Mouse (Mus musculus): ENCODE data around the gene Synpo2. TPM values are rescaled to one million over a fixed set of nuclear protein-coding genes. Genes with fewer than 3 reads are reported as not detected.

Synpo2 gene
- polyA plus RNA-seq, 1 experiment from 2014 or later, result 23.7 TPM

DNA sequence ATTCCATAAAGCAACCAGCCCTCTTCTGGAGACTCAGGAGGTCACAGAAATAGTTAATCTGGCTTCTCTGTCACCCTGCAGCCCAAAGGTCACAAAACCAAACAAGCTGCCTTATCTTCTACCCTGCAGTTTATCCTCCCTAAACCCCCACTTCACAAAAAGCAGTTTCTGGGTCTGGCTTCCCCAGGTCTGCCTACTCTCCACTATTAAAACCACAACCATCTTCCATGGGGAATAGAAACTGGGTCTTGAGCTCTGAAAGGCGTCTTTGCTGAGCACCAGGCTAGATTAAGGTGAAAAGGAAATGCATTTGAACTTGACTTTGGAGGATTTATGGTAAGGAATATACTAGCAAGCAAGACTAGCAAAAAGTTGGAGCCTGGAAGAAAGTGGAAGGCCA lies 71.8 kb downstream of the Synpo2 start:
- peak overlapping the region; percentile 46; the same call in 1 of the 2 replicates for H3K9ac ChIP-seq
- H3K27ac ChIP-seq (ENCODE audit: poor library complexity, severe bottlenecking), result peak overlapping the region; percentile 72
- no peaks in the 10 kb centered on the region for H3K36me3 ChIP-seq
- peaks cover 47% of the 10 kb centered on the region for H3K4me1 ChIP-seq (replicated peaks)
- H3K9me3 ChIP-seq (replicated peaks), result no peaks in the 10 kb centered on the region
- H3K4me3 ChIP-seq, result no peak overlapping the region
- WGBS, result 32% methylated on average over 1 of the region's 1 CpGs
- ATAC-seq (ENCODE audit: insufficient number of reproducible peaks, low FRiP score), result no peak
- H3K27me3 ChIP-seq (replicated peaks), result no peaks in the 10 kb centered on the region
- H3K4me2 ChIP-seq, result peak overlapping the region; percentile 35

GRCm38 (mm10) chr3:123163192-123163523 lies 72.8 kb downstream of the Synpo2 start:
- no peaks in the 10 kb centered on the region for H3K27me3 ChIP-seq (replicated peaks)

DNA sequence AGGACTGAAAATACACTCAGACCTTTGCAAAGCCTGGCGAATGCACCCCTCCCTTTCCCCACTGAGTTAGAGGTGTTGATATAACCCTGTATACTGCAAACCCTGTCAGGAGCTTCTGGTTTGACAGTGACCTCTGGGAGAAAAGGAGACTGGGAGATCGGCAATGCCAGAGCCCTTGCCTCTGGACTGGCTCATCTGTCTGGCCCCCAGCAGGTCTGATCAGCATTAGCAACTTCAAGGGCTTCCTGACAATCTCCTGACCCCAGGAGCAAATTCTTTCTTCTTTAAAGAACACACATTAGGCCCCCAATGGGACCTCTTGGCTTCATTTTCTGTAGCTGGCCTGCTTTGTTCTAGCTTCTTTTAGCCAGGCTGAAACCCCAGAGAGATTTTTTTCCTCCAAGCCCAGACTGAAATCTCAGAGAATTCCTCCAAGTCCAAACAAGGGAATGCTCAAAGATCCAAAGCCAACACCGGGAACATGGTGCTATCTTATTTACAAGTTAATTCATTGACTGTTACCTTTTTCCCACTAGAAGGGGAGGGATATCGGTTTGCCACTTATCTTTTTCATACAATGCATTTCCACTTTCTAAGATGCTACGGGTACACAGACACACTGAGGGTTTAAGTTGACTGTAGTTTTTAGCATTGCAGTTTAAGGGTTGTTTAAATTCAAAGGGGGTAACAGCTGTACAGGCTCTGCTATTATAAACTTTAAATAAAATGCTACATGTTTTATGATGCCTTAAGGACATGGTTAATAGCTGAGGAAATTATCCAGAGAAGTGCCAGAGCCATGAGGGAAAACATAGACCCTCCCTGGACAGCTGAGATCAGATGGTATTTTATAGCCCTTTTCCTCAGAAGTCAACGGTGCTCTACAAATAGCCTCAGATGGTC lies 73.4 kb downstream of the Synpo2 start:
- no peak for ATAC-seq (ENCODE audit: insufficient number of reproducible peaks, low FRiP score)
- Histone ChIP-seq H3K4me2 (no peak overlapping the region), H3K9ac (0 out of 2 replicates have a peak overlapping the region, but pooled peaks have one; percentile 21), H3K4me3 (no peak overlapping the region), H3K4me1 (replicated peaks) (peaks cover 47% of the 10 kb centered on the region), H3K36me3 (no peaks in the 10 kb centered on the region), H3K27ac (ENCODE audit: poor library complexity, severe bottlenecking) (peak overlapping the region; percentile 35), H3K27me3 (replicated peaks) (no peaks in the 10 kb centered on the region), H3K9me3 (replicated peaks) (no peaks in the 10 kb centered on the region)
- WGBS, result 23% methylated on average over 6 of the region's 6 CpGs

More at GRCm38 (mm10) chr3:123163192-123163523, 72.8 kb downstream of the Synpo2 start:
- H3K4me1 ChIP-seq (replicated peaks), result peaks cover 47% of the 10 kb centered on the region
- H3K9ac ChIP-seq, result 0 out of 2 replicates have a peak overlapping the region, but pooled peaks have one; percentile 21
- peak overlapping the region; percentile 35 for H3K27ac ChIP-seq (ENCODE audit: poor library complexity, severe bottlenecking)
- no peak overlapping the region for H3K4me2 ChIP-seq
- no peaks in the 10 kb centered on the region for H3K36me3 ChIP-seq
- no peaks in the 10 kb centered on the region for H3K9me3 ChIP-seq (replicated peaks)
- no peak overlapping the region for H3K4me3 ChIP-seq
- 41% methylated on average over 4 of the region's 4 CpGs for WGBS
- no peak for ATAC-seq (ENCODE audit: insufficient number of reproducible peaks, low FRiP score)

DNA sequence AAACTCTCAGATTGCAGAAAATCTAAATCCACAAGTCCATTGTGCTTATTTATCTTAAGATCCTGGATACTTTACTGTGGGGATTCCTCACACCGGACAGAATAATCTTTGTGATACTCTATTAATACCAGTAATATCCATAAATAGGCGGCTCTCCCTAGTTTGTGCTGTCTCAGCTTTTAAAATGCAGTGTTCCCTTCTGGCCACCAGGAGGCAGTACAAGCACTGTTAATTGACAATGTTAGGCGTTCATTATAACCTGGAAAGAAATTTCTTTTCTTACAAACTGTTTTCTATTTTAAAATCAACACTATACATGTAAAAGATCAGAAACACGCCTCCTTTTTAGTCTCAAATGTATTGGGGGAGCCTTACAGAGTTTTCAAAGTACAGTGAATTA lies 75.2 kb downstream of the Synpo2 start:
- 16% methylated on average over 4 of the region's 4 CpGs for WGBS
- no peak overlapping the region for H3K4me3 ChIP-seq
- no peaks in the 10 kb centered on the region for H3K36me3 ChIP-seq
- H3K9ac ChIP-seq, result no peak overlapping the region
- no peaks in the 10 kb centered on the region for H3K9me3 ChIP-seq (replicated peaks)
- H3K27ac ChIP-seq (ENCODE audit: poor library complexity, severe bottlenecking), result no peak overlapping the region
- ATAC-seq (ENCODE audit: insufficient number of reproducible peaks, low FRiP score), result no peak
- peaks cover 46% of the 10 kb centered on the region for H3K4me1 ChIP-seq (replicated peaks)
- no peak overlapping the region for H3K4me2 ChIP-seq
- H3K27me3 ChIP-seq (replicated peaks), result no peaks in the 10 kb centered on the region

DNA sequence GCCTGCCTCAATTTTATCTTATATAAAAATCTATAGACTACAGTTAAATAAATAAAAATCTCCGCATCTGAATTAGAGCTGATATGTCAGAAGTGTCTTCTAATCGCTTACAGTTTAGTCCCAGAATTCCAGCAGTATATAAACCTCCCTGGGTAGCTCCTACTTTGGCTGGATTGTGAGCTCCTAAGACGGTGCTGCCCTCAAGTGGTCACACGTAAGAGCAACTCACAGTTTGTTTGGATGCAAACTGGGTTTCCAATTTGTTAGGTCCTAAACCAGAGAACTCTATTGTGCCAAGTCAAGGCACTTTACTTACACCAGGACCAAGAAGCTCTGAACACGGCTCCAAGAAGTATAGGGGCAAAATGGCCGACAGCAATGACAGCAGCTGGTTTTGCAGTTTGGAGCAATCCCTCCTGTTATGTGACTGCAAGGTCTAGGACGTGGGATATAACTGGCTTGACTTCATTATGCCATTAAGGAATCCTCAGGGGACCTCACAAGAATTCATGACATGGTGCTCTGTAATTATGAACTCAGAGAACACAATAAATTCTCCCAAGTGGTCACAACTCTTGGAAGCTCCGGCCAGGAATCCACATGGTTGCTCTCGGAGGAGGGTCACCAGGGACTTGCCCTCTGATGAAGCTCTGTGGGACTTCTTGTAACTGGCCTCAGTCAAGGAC lies 76.7 kb downstream of the Synpo2 start:
- Histone ChIP-seq H3K9ac (no peak overlapping the region), H3K27ac (ENCODE audit: poor library complexity, severe bottlenecking) (no peak overlapping the region), H3K36me3 (no peaks in the 10 kb centered on the region), H3K9me3 (replicated peaks) (no peaks in the 10 kb centered on the region), H3K4me2 (no peak overlapping the region), H3K4me3 (no peak overlapping the region), H3K27me3 (replicated peaks) (no peaks in the 10 kb centered on the region), H3K4me1 (replicated peaks) (peaks cover 31% of the 10 kb centered on the region)
- 0 out of 2 replicates have a peak, but pooled peaks have one; percentile 36 for ATAC-seq (ENCODE audit: insufficient number of reproducible peaks, low FRiP score)
- 31% methylated on average over 9 of the region's 9 CpGs for WGBS

DNA sequence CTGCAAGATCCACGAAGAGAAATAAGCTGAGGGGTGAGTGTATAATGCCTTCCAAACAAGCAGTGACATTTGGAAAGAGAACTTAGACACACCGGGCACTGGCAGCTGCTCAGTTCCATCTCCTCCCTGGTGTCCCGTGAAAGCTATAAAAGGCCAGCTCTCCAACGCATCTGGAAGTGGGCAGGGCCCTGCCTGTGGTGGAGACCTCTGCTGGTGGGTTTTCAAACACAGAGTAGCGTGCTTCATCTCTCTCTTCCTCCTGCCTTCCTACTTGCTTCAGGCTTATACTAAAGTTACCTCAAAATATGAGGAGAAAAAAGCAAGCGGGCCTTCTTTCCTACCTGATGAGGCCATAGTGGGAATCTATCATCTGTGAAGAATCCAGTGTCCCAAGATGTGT lies 77.4 kb downstream of the Synpo2 start:
- no peak overlapping the region for H3K4me3 ChIP-seq
- H3K9ac ChIP-seq, result peak overlapping the region; percentile 11; the same call in 1 of the 2 replicates
- H3K36me3 ChIP-seq, result no peaks in the 10 kb centered on the region
- no peaks in the 10 kb centered on the region for H3K27me3 ChIP-seq (replicated peaks)
- no peak overlapping the region for H3K4me2 ChIP-seq
- H3K4me1 ChIP-seq (replicated peaks), result peaks cover 24% of the 10 kb centered on the region
- 31% methylated on average over 6 of the region's 6 CpGs for WGBS
- ATAC-seq (ENCODE audit: insufficient number of reproducible peaks, low FRiP score), result no peak; the same call in 1 of the 2 replicates
- H3K9me3 ChIP-seq (replicated peaks), result no peaks in the 10 kb centered on the region
- H3K27ac ChIP-seq (ENCODE audit: poor library complexity, severe bottlenecking), result no peak overlapping the region

DNA sequence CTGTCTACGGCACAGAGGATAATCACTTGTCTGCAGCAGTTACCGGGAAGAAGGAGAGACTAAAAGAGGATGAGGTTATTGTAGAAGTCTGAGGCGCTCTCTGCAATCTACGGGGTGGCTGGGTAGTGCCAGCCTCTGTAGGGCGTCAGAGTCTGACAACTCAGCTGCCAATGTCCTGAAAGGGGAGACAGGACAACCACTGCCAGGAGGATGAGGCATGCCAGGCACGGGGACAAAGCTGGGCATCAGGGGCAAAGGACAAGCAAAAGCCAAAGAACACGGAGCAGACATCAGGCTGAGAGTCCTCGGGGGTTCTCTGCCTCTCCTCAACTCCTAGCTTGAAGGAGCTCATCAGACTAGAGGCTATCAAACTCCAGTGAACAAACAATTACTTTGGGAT lies 82.6 kb downstream of the Synpo2 start:
- Histone ChIP-seq H3K27me3 (replicated peaks) (no peaks in the 10 kb centered on the region), H3K4me1 (replicated peaks) (peaks cover 25% of the 10 kb centered on the region), H3K27ac (ENCODE audit: poor library complexity, severe bottlenecking) (no peak overlapping the region), H3K36me3 (no peaks in the 10 kb centered on the region), H3K4me2 (no peak overlapping the region), H3K9ac (no peak overlapping the region), H3K4me3 (no peak overlapping the region), H3K9me3 (replicated peaks) (no peaks in the 10 kb centered on the region)
- WGBS, result 75% methylated on average over 8 of the region's 8 CpGs
- no peak for ATAC-seq (ENCODE audit: insufficient number of reproducible peaks, low FRiP score)

DNA sequence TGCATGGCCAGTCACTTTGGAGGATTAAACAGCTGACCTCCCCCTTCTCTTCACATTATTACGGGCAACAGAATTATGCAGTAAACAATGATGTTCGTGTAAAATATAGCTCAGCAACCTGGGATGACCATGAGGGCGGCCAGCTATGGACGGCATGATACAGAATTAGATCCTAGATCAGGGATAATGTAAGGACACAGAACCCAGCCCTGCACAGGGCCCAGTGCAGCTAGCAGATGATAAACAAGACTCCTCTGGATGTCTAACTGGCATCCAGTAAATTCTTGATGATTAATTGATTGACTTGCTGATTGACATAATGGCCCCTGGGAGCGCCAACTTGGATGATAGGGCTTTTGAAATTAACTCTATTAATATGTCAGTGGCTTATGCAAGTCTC lies 83.0 kb downstream of the Synpo2 start:
- Histone ChIP-seq H3K9me3 (replicated peaks) (no peaks in the 10 kb centered on the region), H3K4me3 (no peak overlapping the region), H3K36me3 (no peaks in the 10 kb centered on the region), H3K9ac (no peak overlapping the region), H3K27me3 (replicated peaks) (no peaks in the 10 kb centered on the region), H3K4me2 (no peak overlapping the region), H3K27ac (ENCODE audit: poor library complexity, severe bottlenecking) (no peak overlapping the region), H3K4me1 (replicated peaks) (peaks cover 25% of the 10 kb centered on the region)
- ATAC-seq (ENCODE audit: insufficient number of reproducible peaks, low FRiP score), result no peak
- 87% methylated on average over 5 of the region's 5 CpGs for WGBS

GRCm38 (mm10) chr3:123150523-123151135 lies 85.3 kb downstream of the Synpo2 start:
- H3K4me2 ChIP-seq, result no peak overlapping the region

DNA sequence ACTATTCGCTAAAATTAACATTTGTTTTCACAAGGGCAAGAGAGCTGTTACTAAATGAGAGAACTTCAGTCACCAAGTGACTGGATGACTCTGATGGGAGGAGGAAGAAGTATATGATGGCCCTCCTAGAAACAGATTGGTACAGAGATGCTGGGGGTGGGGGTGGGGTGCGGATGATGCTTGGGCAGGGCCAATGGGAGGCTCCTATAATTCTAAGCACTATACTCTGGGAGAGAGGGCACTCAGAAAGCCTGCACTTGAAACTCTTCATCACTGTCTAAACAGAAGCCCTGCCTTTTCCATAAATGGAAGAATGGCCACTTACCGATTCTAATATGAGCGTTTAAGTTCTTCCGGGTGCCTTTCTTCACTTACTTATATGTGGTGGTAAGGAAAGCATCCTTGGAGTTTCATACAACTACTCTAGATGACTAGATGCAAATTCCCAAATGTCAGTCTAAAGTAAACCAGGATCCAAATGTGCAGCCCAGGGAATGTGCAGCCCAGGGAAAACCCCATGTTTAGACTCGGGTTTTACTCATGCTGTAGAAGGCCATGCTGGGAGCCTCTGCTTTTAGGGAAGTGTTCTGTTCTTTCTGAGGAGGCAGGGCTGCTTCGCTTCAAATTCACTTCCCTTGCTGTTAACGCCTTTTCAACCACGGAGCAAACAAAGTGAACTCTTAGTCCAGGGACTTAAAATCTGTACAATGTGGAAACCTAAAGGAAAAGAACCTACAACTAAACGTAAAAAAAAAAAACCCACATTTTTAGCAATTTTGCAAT lies 86.4 kb downstream of the Synpo2 start:
- H3K9ac ChIP-seq, result no peak overlapping the region
- peak overlapping the region; percentile 83 for H3K27ac ChIP-seq (ENCODE audit: poor library complexity, severe bottlenecking)
- peak; percentile 62 for ATAC-seq (ENCODE audit: insufficient number of reproducible peaks, low FRiP score)
- H3K4me2 ChIP-seq, result peak overlapping the region; percentile 22; the same call in 1 of the 2 replicates
- H3K4me1 ChIP-seq (replicated peaks), result peaks cover 40% of the 10 kb centered on the region
- 36% methylated on average over 10 of the region's 10 CpGs for WGBS
- 0 out of 2 replicates have a peak, but pooled peaks cover 4% of the 10 kb centered on the region for H3K9me3 ChIP-seq (replicated peaks)
- no peak overlapping the region for H3K4me3 ChIP-seq
- H3K36me3 ChIP-seq, result no peaks in the 10 kb centered on the region
- no peaks in the 10 kb centered on the region for H3K27me3 ChIP-seq (replicated peaks)

More at GRCm38 (mm10) chr3:123150523-123151135, 85.3 kb downstream of the Synpo2 start:
- peak overlapping the region; percentile 33; the same call in 1 of the 2 replicates for H3K27ac ChIP-seq (ENCODE audit: poor library complexity, severe bottlenecking)
- H3K9me3 ChIP-seq (replicated peaks), result 0 out of 2 replicates have a peak, but pooled peaks cover 4% of the 10 kb centered on the region
- H3K36me3 ChIP-seq, result no peaks in the 10 kb centered on the region
- WGBS, result 29% methylated on average over 8 of the region's 8 CpGs
- no peaks in the 10 kb centered on the region for H3K27me3 ChIP-seq (replicated peaks)
- no peak overlapping the region for H3K4me3 ChIP-seq
- ATAC-seq (ENCODE audit: insufficient number of reproducible peaks, low FRiP score), result no peak
- no peak overlapping the region for H3K9ac ChIP-seq
- H3K4me1 ChIP-seq (replicated peaks), result peaks cover 40% of the 10 kb centered on the region

All from heart, embryonic 12.5 days (tissue).